Mouse (Mus musculus): Measurements from ENCODE around the gene Acmsd. TPM values are rescaled to one million over a fixed set of nuclear protein-coding genes. Genes with fewer than 3 reads are reported as not detected.

Acmsd gene
- polyA plus RNA-seq, 1 experiment from 2014 or later = 0.36 TPM

DNA sequence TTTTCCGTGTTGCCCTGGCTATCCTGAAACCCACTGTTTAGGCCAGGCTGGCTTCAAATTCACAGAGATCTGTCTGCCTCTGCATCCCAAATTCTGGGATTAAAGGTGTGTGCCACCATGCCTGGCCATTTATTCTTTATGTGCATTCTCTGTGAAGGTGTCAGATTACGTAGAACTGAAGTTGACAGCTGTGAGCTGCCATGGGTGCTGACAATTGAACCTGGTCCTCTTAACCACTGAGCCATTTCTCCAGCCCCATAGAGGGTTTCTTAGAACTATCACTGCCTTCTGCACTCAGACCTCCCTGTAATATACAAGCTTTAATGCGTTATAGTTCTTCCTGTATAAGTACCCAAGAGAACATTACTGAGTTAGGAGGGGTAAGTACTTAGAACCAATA lies 49.4 kb downstream of the Acmsd start:
- H3K4me1 ChIP-seq = peaks cover 47% of the 10 kb centered on the region
- peaks cover 7% of the 10 kb centered on the region; the same call in 1 of the 2 replicates for H3K36me3 ChIP-seq
- ATAC-seq (ENCODE audit: low FRiP score, low read depth) = no peak
- WGBS = 86% methylated on average over 3 of the region's 3 CpGs
- no peaks in the 10 kb centered on the region for H3K27me3 ChIP-seq
- H3K27ac ChIP-seq (replicated peaks) = no peak overlapping the region
- no peak overlapping the region for H3K9ac ChIP-seq (replicated peaks)
- no peaks in the 10 kb centered on the region for H3K9me3 ChIP-seq
- no peak overlapping the region for H3K4me2 ChIP-seq (replicated peaks)
- no peak overlapping the region for H3K4me3 ChIP-seq

DNA sequence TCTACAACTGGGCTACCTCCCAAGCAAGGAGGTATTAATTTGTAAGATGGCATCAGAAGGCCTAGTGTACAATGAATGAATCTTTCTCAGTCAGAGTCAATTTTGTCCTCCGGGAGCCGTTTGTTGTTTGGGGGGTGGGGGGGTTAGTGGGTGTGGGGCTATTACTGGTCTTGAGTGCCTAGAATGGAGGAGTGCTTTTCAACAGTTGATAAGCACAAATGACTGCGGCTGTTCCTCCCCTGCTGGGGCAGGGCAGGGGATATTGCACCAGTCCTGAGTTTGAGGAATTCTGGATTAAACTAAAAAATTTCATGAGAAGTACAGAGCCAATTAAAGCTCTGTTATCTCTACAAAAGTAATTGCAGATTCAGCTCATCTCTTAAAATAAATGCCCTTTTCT lies 50.9 kb downstream of the Acmsd start:
- H3K4me1 ChIP-seq = peaks cover 47% of the 10 kb centered on the region

DNA sequence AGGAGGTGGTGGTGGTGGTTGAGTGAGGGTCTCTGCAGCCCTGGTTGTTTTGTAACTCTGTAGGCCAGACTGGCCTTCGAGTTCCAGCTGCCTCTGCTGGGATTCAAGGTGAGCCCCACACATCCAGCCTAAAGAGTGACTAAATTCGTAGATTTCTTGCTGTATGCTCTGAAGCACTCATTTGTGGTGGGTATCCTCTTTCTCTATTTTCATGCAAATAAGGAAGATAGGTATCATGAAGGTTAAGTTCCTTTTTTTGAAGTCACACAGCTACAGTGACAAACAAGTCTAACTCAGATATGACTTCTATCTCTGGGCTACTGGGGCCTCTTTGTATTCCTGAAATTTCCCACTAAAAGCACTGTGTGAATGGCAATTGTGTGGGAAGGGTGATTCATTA lies 51.6 kb downstream of the Acmsd start:
- H3K27me3 ChIP-seq = no peaks in the 10 kb centered on the region
- 76% methylated on average over 2 of the region's 2 CpGs for WGBS
- H3K9me3 ChIP-seq = no peaks in the 10 kb centered on the region
- no peak overlapping the region for H3K4me3 ChIP-seq
- H3K4me1 ChIP-seq = peaks cover 44% of the 10 kb centered on the region
- H3K27ac ChIP-seq (replicated peaks) = no peak overlapping the region
- no peak for ATAC-seq (ENCODE audit: low FRiP score, low read depth)
- no peak overlapping the region for H3K4me2 ChIP-seq (replicated peaks)
- H3K9ac ChIP-seq (replicated peaks) = no peak overlapping the region
- peaks cover 7% of the 10 kb centered on the region; the same call in 1 of the 2 replicates for H3K36me3 ChIP-seq

More for the DNA sequence above, 50.9 kb downstream of the Acmsd start:
- Histone ChIP-seq H3K27ac (replicated peaks) (no peak overlapping the region), H3K36me3 (peaks cover 7% of the 10 kb centered on the region; the same call in 1 of the 2 replicates), H3K4me2 (replicated peaks) (no peak overlapping the region), H3K4me3 (no peak overlapping the region), H3K9me3 (no peaks in the 10 kb centered on the region), H3K27me3 (no peaks in the 10 kb centered on the region), H3K9ac (replicated peaks) (no peak overlapping the region)
- 33% methylated on average over 3 of the region's 3 CpGs for WGBS
- no peak for ATAC-seq (ENCODE audit: low FRiP score, low read depth)

DNA sequence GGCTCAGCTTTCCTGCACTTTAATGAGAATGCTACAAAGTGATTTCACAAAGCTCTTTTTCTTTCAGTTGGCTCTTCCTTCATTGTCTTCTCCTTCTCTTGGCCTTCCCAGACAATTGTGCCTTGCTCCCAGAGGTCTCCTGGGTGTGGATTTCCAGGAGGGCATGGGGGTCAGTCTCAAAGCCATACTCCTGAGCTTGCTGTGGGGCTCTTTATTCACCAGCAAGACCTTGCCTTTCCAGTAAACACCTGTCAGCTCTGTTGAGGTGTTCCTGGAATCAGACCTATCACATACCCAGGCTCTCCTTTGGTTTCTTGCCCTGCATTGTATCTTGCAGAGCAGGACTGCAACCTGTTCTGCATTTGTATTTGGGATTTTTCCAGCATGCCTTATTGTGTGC lies 54.6 kb downstream of the Acmsd start:
- Histone ChIP-seq H3K9me3 (no peaks in the 10 kb centered on the region), H3K4me3 (no peak overlapping the region), H3K36me3 (peaks cover 4% of the 10 kb centered on the region; the same call in 1 of the 2 replicates), H3K9ac (replicated peaks) (no peak overlapping the region), H3K27ac (replicated peaks) (no peak overlapping the region), H3K4me1 (peaks cover 27% of the 10 kb centered on the region), H3K4me2 (replicated peaks) (no peak overlapping the region), H3K27me3 (no peaks in the 10 kb centered on the region)
- ATAC-seq (ENCODE audit: low FRiP score, low read depth) = no peak

DNA sequence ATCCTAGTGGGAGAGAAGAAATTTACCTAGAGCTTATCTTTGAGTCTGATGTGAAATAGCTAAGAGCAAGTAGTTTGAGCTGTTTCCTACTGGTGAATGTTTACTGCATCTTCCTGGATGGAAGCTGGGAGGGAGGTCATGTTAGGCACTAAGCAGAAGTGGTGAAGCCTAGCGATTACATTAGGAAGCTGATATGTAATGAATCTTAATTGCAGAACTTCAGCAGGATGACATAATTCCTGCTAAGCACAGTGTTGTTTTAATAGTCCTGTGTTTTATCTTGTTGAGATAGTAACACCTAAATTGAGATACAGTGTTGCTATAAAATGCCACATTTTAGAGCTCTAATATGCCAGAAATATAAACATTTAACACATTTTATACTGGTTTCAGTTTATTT lies 56.7 kb downstream of the Acmsd start:
- H3K27me3 ChIP-seq = no peaks in the 10 kb centered on the region
- no peaks in the 10 kb centered on the region for H3K36me3 ChIP-seq
- no peaks in the 10 kb centered on the region for H3K9me3 ChIP-seq
- 88% methylated on average over 1 of the region's 1 CpGs for WGBS
- no peak for ATAC-seq (ENCODE audit: low FRiP score, low read depth)
- H3K4me3 ChIP-seq = no peak overlapping the region
- no peak overlapping the region for H3K4me2 ChIP-seq (replicated peaks)
- no peak overlapping the region for H3K27ac ChIP-seq (replicated peaks)
- H3K9ac ChIP-seq (replicated peaks) = no peak overlapping the region
- peaks cover 14% of the 10 kb centered on the region for H3K4me1 ChIP-seq

DNA sequence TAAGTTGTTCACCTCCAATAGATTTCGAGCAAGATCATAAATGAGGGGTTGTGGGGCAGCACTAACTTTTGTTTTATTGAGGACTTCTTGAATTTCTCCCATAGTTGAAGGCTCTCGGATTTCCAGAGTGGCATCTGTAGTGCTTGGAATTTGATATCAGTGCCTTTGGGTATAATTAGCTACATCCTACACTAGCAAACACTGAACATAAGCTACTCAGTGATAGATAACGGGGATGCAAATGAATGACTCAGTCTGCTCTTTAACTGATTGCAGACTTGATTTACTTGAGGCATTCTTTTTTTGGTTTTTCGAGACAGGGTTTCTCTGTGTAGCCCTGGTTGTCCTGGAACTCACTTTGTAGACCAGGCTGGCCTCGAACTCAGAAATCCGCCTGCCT lies 59.7 kb downstream of the Acmsd start:
- Histone ChIP-seq H3K27ac (replicated peaks) (no peak overlapping the region), H3K9me3 (no peaks in the 10 kb centered on the region), H3K4me2 (replicated peaks) (no peak overlapping the region), H3K4me3 (no peak overlapping the region), H3K4me1 (no peaks in the 10 kb centered on the region), H3K27me3 (no peaks in the 10 kb centered on the region), H3K9ac (replicated peaks) (no peak overlapping the region), H3K36me3 (peaks cover 13% of the 10 kb centered on the region)
- ATAC-seq (ENCODE audit: low FRiP score, low read depth) = no peak
- WGBS = 89% methylated on average over 6 of the region's 6 CpGs

DNA sequence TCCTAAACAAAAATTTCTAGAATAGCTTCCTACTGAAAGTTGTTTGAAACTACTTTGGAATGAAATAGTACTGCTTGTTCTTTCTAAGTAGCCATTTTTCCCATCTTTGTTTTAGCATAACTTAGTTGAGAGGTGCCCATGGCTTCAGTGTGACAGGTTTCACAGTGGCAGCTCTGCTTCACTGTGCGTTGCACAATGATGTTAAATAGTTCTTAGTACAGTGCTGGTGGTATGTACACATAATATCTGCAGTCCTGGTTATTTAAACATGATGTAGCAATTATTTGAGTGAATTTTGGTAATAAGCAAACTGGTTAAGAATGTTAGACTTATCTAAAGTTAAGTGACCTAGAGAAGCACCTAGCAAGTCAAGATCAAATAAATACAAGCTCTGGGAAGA lies 64.2 kb downstream of the Acmsd start:
- Histone ChIP-seq H3K4me2 (replicated peaks) (no peak overlapping the region), H3K9me3 (no peaks in the 10 kb centered on the region), H3K36me3 (peaks cover 16% of the 10 kb centered on the region), H3K4me3 (no peak overlapping the region), H3K27me3 (no peaks in the 10 kb centered on the region), H3K9ac (replicated peaks) (no peak overlapping the region), H3K27ac (replicated peaks) (no peak overlapping the region), H3K4me1 (no peaks in the 10 kb centered on the region)
- WGBS = 91% methylated on average over 1 of the region's 1 CpGs
- no peak for ATAC-seq (ENCODE audit: low FRiP score, low read depth)

DNA sequence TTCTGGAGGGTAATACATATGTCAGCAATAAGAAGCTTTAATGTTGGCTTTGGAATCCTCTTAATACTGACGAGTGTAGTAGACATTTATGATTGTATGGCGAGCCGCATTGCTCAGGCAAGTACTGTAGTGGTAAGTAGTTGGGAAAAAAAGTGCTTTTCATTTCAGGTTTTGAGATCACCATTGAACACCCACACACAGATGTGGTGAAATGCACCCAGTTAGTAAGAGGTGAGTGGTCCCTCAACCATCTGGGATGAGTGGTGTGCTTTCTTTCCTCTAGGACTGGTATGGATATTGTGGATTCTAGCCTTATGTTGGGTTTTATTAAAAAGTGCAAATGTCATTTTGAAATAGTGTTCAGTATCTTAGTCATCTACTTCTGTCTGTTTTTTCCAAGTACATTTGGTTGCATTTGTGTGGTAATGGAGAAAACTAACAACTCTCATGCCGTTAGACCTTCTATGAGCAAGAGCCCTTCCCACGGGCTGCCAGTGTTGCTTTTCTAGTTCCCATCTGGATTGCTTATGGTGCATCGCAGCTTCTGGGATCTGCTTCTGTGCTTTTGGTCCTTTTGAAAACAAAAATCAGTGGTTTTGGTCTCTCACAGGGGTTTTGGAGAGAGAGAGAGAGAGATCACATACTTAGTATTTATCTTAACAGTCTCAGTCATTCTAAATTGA lies 66.0 kb downstream of the Acmsd start:
- H3K27me3 ChIP-seq = no peaks in the 10 kb centered on the region
- H3K36me3 ChIP-seq = peaks cover 27% of the 10 kb centered on the region
- H3K9me3 ChIP-seq = no peaks in the 10 kb centered on the region
- no peak overlapping the region for H3K27ac ChIP-seq (replicated peaks)
- 89% methylated on average over 6 of the region's 6 CpGs for WGBS
- no peak overlapping the region for H3K4me3 ChIP-seq
- ATAC-seq (ENCODE audit: low FRiP score, low read depth) = no peak
- H3K4me1 ChIP-seq = no peaks in the 10 kb centered on the region
- no peak overlapping the region for H3K4me2 ChIP-seq (replicated peaks)
- H3K9ac ChIP-seq (replicated peaks) = no peak overlapping the region

DNA sequence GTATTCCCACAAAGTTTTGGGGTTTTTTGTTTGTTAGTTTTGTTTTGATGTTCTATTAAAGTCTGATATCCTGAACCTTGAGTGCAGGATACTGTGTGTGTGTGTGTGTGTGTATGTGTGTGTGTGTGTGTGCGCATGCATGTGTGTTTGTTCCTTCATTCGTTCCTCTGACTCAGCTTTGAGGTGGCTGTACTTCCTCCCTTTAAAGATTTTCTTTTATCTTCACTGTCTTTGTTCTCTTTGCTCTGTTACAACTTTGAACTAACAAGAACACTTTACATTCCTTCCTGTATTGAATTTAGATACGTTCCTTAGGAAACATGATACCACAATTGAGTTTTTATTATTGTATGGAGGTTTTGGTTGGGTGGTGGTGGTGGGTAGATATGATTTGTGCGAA lies 67.1 kb downstream of the Acmsd start:
- no peaks in the 10 kb centered on the region for H3K27me3 ChIP-seq
- no peak overlapping the region for H3K27ac ChIP-seq (replicated peaks)
- no peaks in the 10 kb centered on the region for H3K4me1 ChIP-seq
- no peak overlapping the region for H3K4me3 ChIP-seq
- 86% methylated on average over 4 of the region's 4 CpGs for WGBS
- H3K9me3 ChIP-seq = no peaks in the 10 kb centered on the region
- no peak for ATAC-seq (ENCODE audit: low FRiP score, low read depth)
- no peak overlapping the region for H3K4me2 ChIP-seq (replicated peaks)
- H3K36me3 ChIP-seq = peaks cover 31% of the 10 kb centered on the region
- H3K9ac ChIP-seq (replicated peaks) = no peak overlapping the region

DNA sequence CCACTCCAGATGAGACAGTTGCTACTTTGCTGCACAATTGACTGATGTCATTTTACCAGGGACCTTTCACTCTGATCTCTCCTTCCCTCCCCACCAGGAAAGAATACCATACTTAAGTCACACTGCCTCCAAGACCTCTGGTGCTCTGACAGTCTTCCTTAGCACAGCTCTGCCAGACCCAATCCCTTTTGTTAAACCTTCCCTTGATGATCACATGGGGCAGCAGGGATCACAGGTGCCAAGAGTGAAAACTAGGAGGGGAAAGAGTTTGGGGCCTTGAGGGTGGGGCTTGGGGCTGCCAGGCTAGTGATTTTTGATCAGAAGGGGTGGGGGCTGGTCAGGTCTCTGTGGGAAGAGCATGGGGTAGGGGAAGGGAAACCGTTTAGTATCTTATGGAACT lies 67.5 kb downstream of the Acmsd start:
- no peak for ATAC-seq (ENCODE audit: low FRiP score, low read depth)
- Histone ChIP-seq H3K9me3 (no peaks in the 10 kb centered on the region), H3K4me2 (replicated peaks) (no peak overlapping the region), H3K4me3 (no peak overlapping the region), H3K27me3 (no peaks in the 10 kb centered on the region), H3K36me3 (peaks cover 34% of the 10 kb centered on the region), H3K4me1 (no peaks in the 10 kb centered on the region), H3K27ac (replicated peaks) (no peak overlapping the region), H3K9ac (replicated peaks) (no peak overlapping the region)
- WGBS = 87% methylated on average over 1 of the region's 1 CpGs

DNA sequence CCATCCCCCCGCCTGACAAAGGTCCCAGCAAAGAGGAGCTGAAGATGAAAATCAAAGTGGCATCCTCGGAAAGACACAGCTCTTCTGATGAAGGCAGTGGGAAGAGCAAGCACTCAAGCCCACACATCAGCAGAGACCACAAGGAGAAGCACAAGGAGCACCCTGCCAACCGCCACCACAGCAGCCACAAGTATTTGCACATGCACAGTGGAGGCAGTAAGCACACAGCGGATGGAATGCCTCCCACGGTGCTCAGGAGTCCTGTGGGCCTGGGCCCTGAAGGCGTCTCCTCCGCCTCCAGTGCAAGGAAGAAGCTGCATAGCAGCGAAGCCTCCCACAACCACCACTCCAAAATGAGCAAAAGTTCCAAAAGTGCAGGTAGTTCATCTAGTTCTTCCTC lies 73.7 kb downstream of the Acmsd start:
- Histone ChIP-seq H3K4me1 (no peaks in the 10 kb centered on the region), H3K9ac (replicated peaks) (no peak overlapping the region), H3K4me2 (replicated peaks) (no peak overlapping the region), H3K27ac (replicated peaks) (no peak overlapping the region), H3K27me3 (no peaks in the 10 kb centered on the region), H3K9me3 (no peaks in the 10 kb centered on the region), H3K36me3 (peaks cover 58% of the 10 kb centered on the region), H3K4me3 (no peak overlapping the region)
- no peak for ATAC-seq (ENCODE audit: low FRiP score, low read depth)
- 88% methylated on average over 8 of the region's 8 CpGs for WGBS

DNA sequence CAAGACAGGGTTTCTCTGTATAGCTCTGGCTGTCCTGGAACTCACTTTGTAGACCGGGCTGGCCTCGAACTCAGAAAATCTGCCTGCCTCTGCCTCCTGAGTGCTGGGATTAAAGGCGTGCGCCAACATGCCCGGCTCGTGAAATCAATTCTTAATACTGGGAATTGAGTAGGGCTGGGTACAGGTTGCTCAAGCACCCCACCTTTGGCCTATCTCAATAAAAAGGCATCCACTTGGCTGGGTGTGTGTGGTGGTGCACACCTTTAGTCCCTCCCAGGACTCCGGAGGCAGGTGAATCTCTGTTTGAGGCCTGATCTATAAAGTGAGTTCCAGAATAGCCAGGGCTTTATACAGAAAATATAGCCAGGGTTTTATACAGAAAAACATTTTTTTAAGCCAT lies 79.5 kb downstream of the Acmsd start:
- ATAC-seq (ENCODE audit: low FRiP score, low read depth) = no peak
- Histone ChIP-seq H3K4me3 (no peak overlapping the region), H3K9me3 (no peaks in the 10 kb centered on the region), H3K27ac (replicated peaks) (no peak overlapping the region), H3K36me3 (peaks cover 22% of the 10 kb centered on the region; the same call in 1 of the 2 replicates), H3K4me1 (no peaks in the 10 kb centered on the region), H3K27me3 (no peaks in the 10 kb centered on the region), H3K4me2 (replicated peaks) (no peak overlapping the region), H3K9ac (replicated peaks) (no peak overlapping the region)
- 95% methylated on average over 7 of the region's 7 CpGs for WGBS

DNA sequence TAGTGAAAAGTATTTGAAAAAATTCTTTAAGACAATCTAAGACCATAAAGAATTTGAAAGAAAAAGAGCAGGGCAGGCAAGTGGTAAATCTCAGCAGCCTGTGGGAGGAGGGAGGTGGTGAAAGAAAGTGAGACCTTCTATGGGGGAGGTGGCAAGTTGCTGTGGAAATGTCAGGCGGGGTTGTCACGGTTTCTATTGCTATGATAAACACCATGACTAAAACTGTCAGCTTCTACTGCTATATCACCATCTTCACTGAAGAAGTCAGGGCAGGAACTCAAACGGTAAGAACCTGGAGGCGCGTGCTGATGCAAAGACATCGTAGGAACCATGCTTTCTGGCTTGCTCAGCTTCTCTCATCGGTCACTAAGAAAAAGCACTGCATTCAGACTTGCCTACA lies 83.7 kb downstream of the Acmsd start:
- Histone ChIP-seq H3K27ac (replicated peaks) (no peak overlapping the region), H3K4me2 (replicated peaks) (no peak overlapping the region), H3K4me3 (no peak overlapping the region), H3K4me1 (no peaks in the 10 kb centered on the region), H3K9ac (replicated peaks) (no peak overlapping the region), H3K9me3 (no peaks in the 10 kb centered on the region), H3K27me3 (no peaks in the 10 kb centered on the region), H3K36me3 (no peaks in the 10 kb centered on the region)
- WGBS = 54% methylated on average over 7 of the region's 7 CpGs
- no peak for ATAC-seq (ENCODE audit: low FRiP score, low read depth)
